Comparison of ENCODE assay signal across 9 mouse cellular contexts in the genomic region with DNA sequence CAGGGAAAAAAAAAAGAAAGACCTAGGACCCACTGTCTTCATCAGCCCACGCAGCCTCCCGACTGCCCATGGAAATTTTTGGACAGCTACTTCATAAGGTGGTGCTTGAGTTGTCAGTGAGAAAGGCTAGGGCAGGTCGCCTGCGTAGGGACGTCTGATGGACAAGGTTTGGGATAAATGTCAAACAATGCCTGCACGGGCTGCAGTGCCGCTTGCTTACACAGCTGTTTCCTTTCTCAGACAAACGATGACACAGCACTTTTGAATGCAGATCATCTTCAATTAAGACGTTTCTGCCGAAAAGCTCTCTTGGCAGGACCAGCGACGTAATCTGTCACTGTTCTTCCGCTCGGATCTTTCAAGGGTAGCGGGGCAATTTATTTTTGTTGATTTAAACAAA.
A peak's percentile ranks its signal among the peaks of the same experiment; 100 is the strongest.
DNase-seq lines count a peak whose midpoint lies in the region; ATAC-seq and TF ChIP-seq lines count a peak whose summit lies in the region.
"Had no signal": no experiment of that assay in that cellular context is flagged by ENCODE, and none has a peak within 500 bp of the region (broad histone marks: within the 10 kb centered on the region; RNA-seq: fewer than 3 reads in every experiment).

No protein-coding gene starts in this region.

- H3K9ac ChIP-seq in hindbrain, embryonic 16.5 days (ENCODE audit: low read depth, low read length): no peak overlapping the region; the same call in 1 of the 2 replicates
- H3K9ac ChIP-seq in liver, embryonic 15.5 days: no peak overlapping the region
- H3K9ac ChIP-seq in neural tube, embryonic 12.5 days: no peak overlapping the region
- H3K9ac ChIP-seq: limb, embryonic 15.5 days had no signal

- H3K4me3 ChIP-seq in left cerebral cortex, adult 2 months: peak overlapping the region; percentile 9; the same call in 1 of the 2 replicates
- H3K4me3 ChIP-seq in hindbrain, embryonic 16.5 days (ENCODE audit: low read length): no peak overlapping the region
- no peak overlapping the region for H3K4me3 ChIP-seq in liver, embryonic 15.5 days (replicated peaks)
- no peak overlapping the region for H3K4me3 ChIP-seq in neural tube, embryonic 12.5 days
- H3K4me3 ChIP-seq: limb, embryonic 15.5 days had no signal

- 0 out of 2 replicates have a peak, but pooled peaks have one; percentile 13 for ATAC-seq in erythroid progenitor cell, adult 5-6 weeks (replicated peaks; ENCODE audit: low FRiP score, poor library complexity, severe bottlenecking)
- ATAC-seq in hindbrain, embryonic 16.5 days: peak; percentile 28; the same call in 1 of the 2 replicates
- ATAC-seq in liver, embryonic 15.5 days (ENCODE audit: insufficient read depth): no peak
- no peak for ATAC-seq in neural tube, embryonic 12.5 days (ENCODE audit: low FRiP score, low read depth)

- 5% methylated on average over 15 of the region's 15 CpGs for WGBS in hindbrain, embryonic 16.5 days
- 6% methylated on average over 15 of the region's 15 CpGs for WGBS in liver, embryonic 15.5 days (ENCODE audit: insufficient replicate concordance)
- WGBS in neural tube, embryonic 12.5 days: 25% methylated on average over 15 of the region's 15 CpGs

- H3K9me3 ChIP-seq in hindbrain, embryonic 16.5 days (ENCODE audit: control insufficient read depth, low read length): no peaks in the 10 kb centered on the region
- H3K9me3 ChIP-seq in liver, embryonic 15.5 days (replicated peaks): no peaks in the 10 kb centered on the region
- no peaks in the 10 kb centered on the region for H3K9me3 ChIP-seq in neural tube, embryonic 12.5 days
- H3K9me3 ChIP-seq: limb, embryonic 15.5 days had no signal

- H3K27me3 ChIP-seq in hindbrain, embryonic 16.5 days (replicated peaks; ENCODE audit: control insufficient read depth, insufficient read depth, low read length): no peaks in the 10 kb centered on the region
- H3K27me3 ChIP-seq in liver, embryonic 15.5 days: no peaks in the 10 kb centered on the region
- H3K27me3 ChIP-seq in neural tube, embryonic 12.5 days (replicated peaks): no peaks in the 10 kb centered on the region
- H3K27me3 ChIP-seq: limb, embryonic 15.5 days had no signal

- intact Hi-C loops in left cerebral cortex, adult 2 months (cut with DNase I): no loop called here

- H3K4me1 ChIP-seq in hindbrain, embryonic 16.5 days (ENCODE audit: control insufficient read depth, insufficient read depth, low read depth, low read length): peaks cover 26% of the 10 kb centered on the region
- peaks cover 15% of the 10 kb centered on the region for H3K4me1 ChIP-seq in liver, embryonic 15.5 days (replicated peaks)
- peaks cover 21% of the 10 kb centered on the region for H3K4me1 ChIP-seq in neural tube, embryonic 12.5 days

- H3K4me2 ChIP-seq in hindbrain, embryonic 16.5 days (ENCODE audit: low read length): peak overlapping the region; percentile 36
- peak overlapping the region; percentile 52 for H3K4me2 ChIP-seq in liver, embryonic 15.5 days
- H3K4me2 ChIP-seq in neural tube, embryonic 12.5 days (replicated peaks): peak overlapping the region; percentile 33
- H3K4me2 ChIP-seq: limb, embryonic 15.5 days had no signal

- DNase-seq in left cerebral cortex, adult 2 months (ENCODE audit: extremely low spot score in 1 of 2, low spot score in 2 of 2): no peak
- DNase-seq in left cerebral cortex, adult 9 months (ENCODE audit: low spot score in 2 of 2): no peak
- no peak for DNase-seq in adipocyte (ENCODE audit: low spot score)
- DNase-seq in right cerebral cortex, postnatal 10 days (ENCODE audit: low spot score in 2 of 2): no peak

- H3K36me3 ChIP-seq in hindbrain, embryonic 16.5 days (ENCODE audit: control insufficient read depth, insufficient read depth, low read length): no peaks in the 10 kb centered on the region
- no peaks in the 10 kb centered on the region for H3K36me3 ChIP-seq in liver, embryonic 15.5 days (replicated peaks)
- H3K36me3 ChIP-seq in neural tube, embryonic 12.5 days: no peaks in the 10 kb centered on the region
- H3K36me3 ChIP-seq: limb, embryonic 15.5 days had no signal

- no peak for TF ChIP-seq CTCF in left cerebral cortex, adult 2 months (IDR thresholded peaks at IDR 0.05)

- H3K27ac ChIP-seq in left cerebral cortex, adult 2 months: no peak overlapping the region; the same call in 1 of the 2 replicates
- H3K27ac ChIP-seq in hindbrain, embryonic 16.5 days (ENCODE audit: low read depth, low read length): no peak overlapping the region; the same call in 1 of the 2 replicates
- no peak overlapping the region for H3K27ac ChIP-seq in liver, embryonic 15.5 days (replicated peaks)
- H3K27ac ChIP-seq in neural tube, embryonic 12.5 days: no peak overlapping the region
- H3K27ac ChIP-seq: limb, embryonic 15.5 days had no signal

Comparison
In these comparisons a context has a peak if more than half of its experiments do, and no peak if none do; other contexts are left out.
1. ATAC-seq: peak in erythroid progenitor cell, adult 5-6 weeks (single experiment) and hindbrain, embryonic 16.5 days (single experiment); none in liver, embryonic 15.5 days (single experiment) and neural tube, embryonic 12.5 days (single experiment).
2. Peak in every context shown above with its lines, with median percentiles within 50 percentile points of each other: H3K4me2 ChIP-seq.